Mouse (Mus musculus) heart, adult 2 months (tissue): Measurements from ENCODE around the gene Gm10912. TPM values are rescaled to one million over a fixed set of nuclear protein-coding genes. Genes with fewer than 3 reads are reported as not detected.

Experiments
- DNase-seq, 2 experiments: peaks; one replicate each; pipeline ENCODE4 v3.0.0; 2021
- H3K27ac ChIP-seq: fragments of 200-600 bp; 2 replicates; pipeline ENCODE4 v1.8.1; 2022
- H3K27me3 ChIP-seq: fragments of 200-500 bp; 2 replicates; pipeline ENCODE4 v1.6.1; 2012; ENCODE audit warnings: mild to moderate bottlenecking, low read length, inconsistent platforms, mixed read lengths; ENCODE audit not compliant: control insufficient read depth, insufficient read depth
- H3K36me3 ChIP-seq: fragments of 200-500 bp; 2 replicates; pipeline ENCODE4 v1.6.1; 2012; ENCODE audit warnings: low read length, inconsistent platforms; ENCODE audit not compliant: control insufficient read depth, insufficient read depth
- H3K4me1 ChIP-seq: fragments of 200-500 bp; 2 replicates; pipeline ENCODE4 v1.6.1; 2011; ENCODE audit warnings: low read length; ENCODE audit not compliant: control insufficient read depth, insufficient read depth
- H3K4me3 ChIP-seq: fragments of 200-600 bp; 2 replicates; pipeline ENCODE4 v1.8.1; 2022
- H3K79me2 ChIP-seq: fragments of 200-500 bp; replicated peaks from 2 replicates; pipeline ENCODE4 v1.6.1; 2012; ENCODE audit warnings: mild to moderate bottlenecking, inconsistent platforms, low read length, moderate library complexity, mixed read lengths; ENCODE audit not compliant: control insufficient read depth, insufficient read depth
- H3K9ac ChIP-seq: fragments of 200-500 bp; 2 replicates; pipeline ENCODE4 v1.6.1; 2012; ENCODE audit warnings: low read depth, mild to moderate bottlenecking, control low read depth, inconsistent platforms, low read length, mixed read lengths
- CTCF ChIP-seq: fragments of 200-600 bp; IDR thresholded peaks from 2 replicates; pipeline ENCODE4 v1.8.1; 2022; ENCODE audit warnings: antibody characterized with exemption, mild to moderate bottlenecking, moderate library complexity
- EP300 ChIP-seq: fragments of 200-500 bp; IDR thresholded peaks from 2 replicates; pipeline ENCODE4 v1.6.1; 2011; ENCODE audit warnings: low read depth, low read length, control low read depth; ENCODE audit not compliant: insufficient read depth
- POLR2A ChIP-seq: fragments of 200-500 bp; IDR thresholded peaks from 2 replicates; pipeline ENCODE4 v1.6.1; 2011; ENCODE audit warnings: mild to moderate bottlenecking, low read depth, low read length, control low read depth; ENCODE audit not compliant: insufficient read depth
- WGBS: fragments of 180-500 bp; shearing (Covaris S2); methylation state at CpG from one replicate; pipeline ENCODE4 v1.1.7; 2018; 5-methylcytosine and 5-hydroxymethylcytosine counted together
- intact Hi-C: fragments of 180-260 bp; cut with DNase I; formaldehyde crosslinking; loops from one replicate; pipeline ENCODE4 v1.15.1; 2025
- polyA plus RNA-seq: library from polyadenylated mRNA; depleted of rRNA; stranded (reverse); fragments of >200 nt; gene quantifications from 2 replicates; pipeline ENCODE4 v1.2.3, GENCODE M21; 2012
- total RNA-seq, 2 experiments: library from RNA; stranded (reverse); gene quantifications; 2 replicates each; pipeline ENCODE4 v1.2.3; 2021

Gene Gm10912
- total and polyA plus RNA-seq, 3 experiments, result 0.14 to 0.31 (median 0.20) TPM

DNA sequence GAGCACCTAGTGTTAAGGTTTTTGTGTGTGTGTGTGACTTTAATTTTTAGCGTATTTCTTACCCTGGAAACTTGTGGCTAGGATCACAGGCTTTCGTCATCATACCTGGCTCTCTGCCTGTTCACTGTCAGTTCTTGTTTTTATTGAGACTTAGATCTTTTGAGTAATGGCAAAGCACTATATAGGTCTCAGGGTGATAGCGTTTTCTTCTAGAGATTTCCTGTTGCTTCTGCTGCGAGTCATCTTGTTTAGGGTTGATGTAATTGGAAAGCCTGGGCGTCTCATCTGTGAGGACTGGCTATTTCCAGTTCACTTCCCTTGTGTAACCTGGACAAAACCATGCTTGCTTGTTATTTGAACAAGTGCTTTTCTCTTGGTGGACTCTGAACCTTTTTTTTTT is 24.0 kb upstream of the Gm10912 start:
- H3K9ac ChIP-seq, result no peak overlapping the region
- TF ChIP-seq POLR2A (no peak), EP300 (no peak), CTCF (no peak)
- intact Hi-C loops, result no loop called here
- no peak overlapping the region for H3K27ac ChIP-seq
- no peak overlapping the region for H3K4me3 ChIP-seq
- H3K27me3 ChIP-seq, result no peaks in the 10 kb centered on the region
- H3K36me3 ChIP-seq, result peaks cover 32% of the 10 kb centered on the region
- DNase-seq, result no peak
- peaks cover 3% of the 10 kb centered on the region for H3K4me1 ChIP-seq
- WGBS, result 33% methylated on average over 5 of the region's 5 CpGs
- H3K79me2 ChIP-seq, result no peaks in the 10 kb centered on the region; the same call in 1 of the 2 replicates

DNA sequence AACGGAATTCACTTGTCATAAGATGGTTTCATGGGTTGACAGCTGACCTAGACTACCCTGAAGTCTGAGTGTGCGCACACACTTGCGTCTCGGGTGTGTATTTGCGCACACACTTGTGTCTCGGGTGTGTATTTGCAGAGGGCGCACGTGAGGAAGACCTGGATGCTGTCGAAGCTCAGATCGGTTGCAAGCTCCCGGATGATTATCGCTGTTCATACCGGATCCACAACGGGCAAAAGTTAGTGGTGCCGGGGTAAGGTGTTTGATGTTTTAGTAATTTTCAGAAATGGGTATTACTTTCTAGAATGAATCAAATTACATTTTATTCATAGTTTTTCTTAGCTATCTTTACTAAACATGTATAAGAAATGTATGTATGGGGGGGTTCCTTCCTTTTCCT is 22.9 kb upstream of the Gm10912 start:
- no peak overlapping the region for H3K4me3 ChIP-seq
- H3K79me2 ChIP-seq, result no peaks in the 10 kb centered on the region; the same call in 1 of the 2 replicates
- intact Hi-C loops, result no loop called here
- H3K4me1 ChIP-seq, result peaks cover 2% of the 10 kb centered on the region
- no peak for TF ChIP-seq POLR2A
- TF ChIP-seq EP300, result no peak
- TF ChIP-seq CTCF, result no peak
- H3K9ac ChIP-seq, result no peak overlapping the region
- no peaks in the 10 kb centered on the region for H3K27me3 ChIP-seq
- no peak overlapping the region for H3K27ac ChIP-seq
- DNase-seq, result no peak
- WGBS, result 93% methylated on average over 15 of the region's 15 CpGs
- peaks cover 28% of the 10 kb centered on the region for H3K36me3 ChIP-seq

DNA sequence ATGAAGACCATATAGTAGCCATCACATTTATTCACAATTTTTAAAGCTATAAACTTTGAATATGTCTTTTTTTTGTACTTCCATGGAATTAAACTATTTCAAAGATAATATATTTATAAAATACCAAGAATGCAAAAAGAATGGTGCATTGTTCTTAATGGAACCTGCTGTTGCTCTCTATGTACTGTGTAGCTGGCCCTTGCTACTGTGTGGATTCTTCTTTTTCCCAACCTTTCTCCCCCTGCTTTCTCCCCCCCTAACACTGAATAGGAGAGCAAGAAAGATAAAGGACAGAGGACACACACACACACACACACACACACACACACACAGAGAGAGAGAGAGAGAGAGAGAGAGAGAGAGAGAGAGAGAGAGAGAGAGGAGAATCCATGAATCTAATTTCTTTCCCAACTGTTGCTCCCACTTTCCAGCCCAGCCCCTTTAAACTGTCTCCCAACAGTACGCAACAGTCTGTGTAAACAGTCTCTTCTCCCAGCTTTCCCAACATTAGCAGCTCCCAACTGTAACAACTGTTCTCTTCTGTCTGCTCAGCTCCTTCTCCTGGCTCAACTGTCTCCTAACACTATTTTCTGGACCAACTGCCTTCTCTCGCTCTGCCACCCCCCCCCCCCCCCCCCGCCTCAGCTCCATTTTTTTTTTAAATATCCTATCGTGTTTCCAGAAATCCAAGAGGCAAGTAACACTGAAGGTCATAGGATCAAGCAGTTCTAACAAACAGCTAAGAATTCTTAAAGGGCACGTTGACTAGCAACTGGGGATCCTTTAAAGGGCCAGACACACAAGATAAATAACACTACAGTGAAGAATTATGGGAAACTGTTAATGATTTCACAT is 21.8 kb upstream of the Gm10912 start:
- Histone ChIP-seq H3K27me3 (no peaks in the 10 kb centered on the region), H3K4me1 (peaks cover 2% of the 10 kb centered on the region), H3K27ac (no peak overlapping the region), H3K36me3 (peaks cover 27% of the 10 kb centered on the region), H3K9ac (no peak overlapping the region), H3K4me3 (no peak overlapping the region), H3K79me2 (no peaks in the 10 kb centered on the region; the same call in 1 of the 2 replicates)
- no peak for TF ChIP-seq EP300
- no peak for DNase-seq
- intact Hi-C loops, result no loop called here
- 51% methylated on average over 5 of the region's 5 CpGs for WGBS

DNA sequence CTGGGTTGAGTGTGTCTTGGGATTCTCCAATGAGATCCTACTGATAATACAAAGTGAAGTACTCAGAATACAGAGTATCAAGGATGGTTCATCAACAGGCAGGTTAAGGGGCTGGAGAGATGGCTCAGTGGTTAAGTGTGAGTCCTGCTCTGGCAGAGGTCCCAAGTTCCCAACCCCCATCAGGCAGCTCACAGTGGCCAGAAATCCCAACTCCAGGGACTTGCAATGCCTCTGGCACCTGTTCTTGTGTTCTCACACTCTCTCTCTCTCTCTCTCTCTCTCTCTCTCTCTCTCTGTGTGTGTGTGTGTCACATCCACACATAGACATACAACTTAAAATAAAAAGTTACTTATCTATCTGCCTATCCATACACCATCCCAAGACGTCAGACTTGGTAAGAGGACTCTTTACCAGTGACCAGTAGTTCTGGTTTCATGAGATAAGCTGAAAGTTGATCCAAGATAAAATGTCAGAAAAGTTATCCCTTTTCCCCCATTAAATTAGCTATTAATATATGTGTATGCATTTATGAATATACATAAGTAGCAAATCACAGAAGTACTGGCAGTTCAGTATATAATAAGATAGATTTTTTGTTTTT is 21.0 kb upstream of the Gm10912 start:
- H3K4me3 ChIP-seq, result no peak overlapping the region
- intact Hi-C loops, result no loop called here
- DNase-seq, result no peak
- H3K27ac ChIP-seq, result no peak overlapping the region
- no peak for TF ChIP-seq CTCF
- no peak for TF ChIP-seq EP300
- no peak for TF ChIP-seq POLR2A
- peaks cover 25% of the 10 kb centered on the region for H3K36me3 ChIP-seq
- no peak overlapping the region for H3K9ac ChIP-seq
- H3K79me2 ChIP-seq, result no peaks in the 10 kb centered on the region
- H3K4me1 ChIP-seq, result peaks cover 2% of the 10 kb centered on the region
- WGBS, result 59% methylated on average over 1 of the region's 1 CpGs
- H3K27me3 ChIP-seq, result no peaks in the 10 kb centered on the region

DNA sequence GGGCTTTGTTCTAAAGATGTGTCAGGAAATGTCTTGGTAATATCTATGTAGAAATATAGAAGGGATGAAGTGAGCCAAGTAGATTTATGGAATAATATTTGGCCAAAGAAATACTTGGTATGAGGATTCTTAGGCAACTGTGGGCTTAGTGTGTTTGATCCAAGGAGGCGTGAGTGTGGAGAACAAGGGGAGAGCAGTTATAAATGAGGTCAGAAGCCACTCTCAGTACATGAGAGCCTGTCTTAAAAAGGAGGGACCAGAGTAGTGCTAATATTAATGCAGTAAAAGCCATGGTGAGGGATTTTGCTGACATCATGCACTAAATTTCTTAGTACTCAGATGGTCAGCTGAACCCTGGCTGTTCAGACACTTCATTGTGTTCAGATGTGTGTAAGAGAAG is 7.2 kb upstream of the Gm10912 start:
- intact Hi-C loops, result no loop called here
- Histone ChIP-seq H3K36me3 (peaks cover 5% of the 10 kb centered on the region), H3K79me2 (no peaks in the 10 kb centered on the region; the same call in 1 of the 2 replicates), H3K9ac (no peak overlapping the region), H3K4me1 (no peaks in the 10 kb centered on the region), H3K4me3 (no peak overlapping the region), H3K27ac (no peak overlapping the region), H3K27me3 (no peaks in the 10 kb centered on the region)
- 94% methylated on average over 1 of the region's 1 CpGs for WGBS
- DNase-seq, result no peak
- TF ChIP-seq POLR2A (no peak), EP300 (no peak), CTCF (no peak)

DNA sequence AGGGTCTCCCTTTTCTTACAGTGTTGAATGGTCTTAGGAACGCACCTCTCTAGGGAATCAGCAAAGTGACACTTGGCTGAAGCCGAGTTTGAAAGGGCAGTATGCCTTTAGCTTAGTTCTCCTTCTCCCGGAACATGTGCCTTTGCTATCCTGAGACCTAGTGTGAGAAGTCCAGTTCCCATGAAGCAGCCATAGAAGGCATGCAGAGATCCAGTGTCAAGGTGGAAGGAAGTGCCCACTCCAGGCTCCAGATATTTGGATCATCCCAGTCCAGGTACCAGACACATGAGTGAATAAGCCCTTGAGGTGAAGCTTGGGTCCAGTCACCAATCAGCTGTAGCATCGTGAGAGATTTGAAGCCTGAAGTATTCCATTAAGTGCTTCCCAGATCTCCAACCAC is 6.7 kb upstream of the Gm10912 start:
- DNase-seq, result no peak
- intact Hi-C loops, result no loop called here

More for the DNA sequence above, 6.7 kb upstream of the Gm10912 start:
- no peak for TF ChIP-seq CTCF
- no peak for TF ChIP-seq EP300
- TF ChIP-seq POLR2A, result no peak
- no peaks in the 10 kb centered on the region for H3K27me3 ChIP-seq
- H3K27ac ChIP-seq, result no peak overlapping the region
- WGBS, result 85% methylated on average over 4 of the region's 4 CpGs
- no peak overlapping the region for H3K4me3 ChIP-seq
- H3K79me2 ChIP-seq, result no peaks in the 10 kb centered on the region; the same call in 1 of the 2 replicates
- H3K4me1 ChIP-seq, result no peaks in the 10 kb centered on the region
- no peak overlapping the region for H3K9ac ChIP-seq
- peaks cover 5% of the 10 kb centered on the region for H3K36me3 ChIP-seq
